Mouse (Mus musculus): ENCODE results near the gene Tarbp1.

- no peak for TF ChIP-seq CTCF (conservative IDR thresholded peaks at IDR 0.05; ENCODE audit: low read length)
- TF ChIP-seq NANOG (IDR thresholded peaks at IDR 0.05; ENCODE audit: borderline replicate concordance, low read length), result no peak
Measured at GRCm38 (mm10) chr8:126455383-126455782, 19.5 kb downstream of the Tarbp1 start.

Data from E14TG2a.4 (cell line).